12 mouse cellular contexts compared by ENCODE assay signal in the genomic region with DNA sequence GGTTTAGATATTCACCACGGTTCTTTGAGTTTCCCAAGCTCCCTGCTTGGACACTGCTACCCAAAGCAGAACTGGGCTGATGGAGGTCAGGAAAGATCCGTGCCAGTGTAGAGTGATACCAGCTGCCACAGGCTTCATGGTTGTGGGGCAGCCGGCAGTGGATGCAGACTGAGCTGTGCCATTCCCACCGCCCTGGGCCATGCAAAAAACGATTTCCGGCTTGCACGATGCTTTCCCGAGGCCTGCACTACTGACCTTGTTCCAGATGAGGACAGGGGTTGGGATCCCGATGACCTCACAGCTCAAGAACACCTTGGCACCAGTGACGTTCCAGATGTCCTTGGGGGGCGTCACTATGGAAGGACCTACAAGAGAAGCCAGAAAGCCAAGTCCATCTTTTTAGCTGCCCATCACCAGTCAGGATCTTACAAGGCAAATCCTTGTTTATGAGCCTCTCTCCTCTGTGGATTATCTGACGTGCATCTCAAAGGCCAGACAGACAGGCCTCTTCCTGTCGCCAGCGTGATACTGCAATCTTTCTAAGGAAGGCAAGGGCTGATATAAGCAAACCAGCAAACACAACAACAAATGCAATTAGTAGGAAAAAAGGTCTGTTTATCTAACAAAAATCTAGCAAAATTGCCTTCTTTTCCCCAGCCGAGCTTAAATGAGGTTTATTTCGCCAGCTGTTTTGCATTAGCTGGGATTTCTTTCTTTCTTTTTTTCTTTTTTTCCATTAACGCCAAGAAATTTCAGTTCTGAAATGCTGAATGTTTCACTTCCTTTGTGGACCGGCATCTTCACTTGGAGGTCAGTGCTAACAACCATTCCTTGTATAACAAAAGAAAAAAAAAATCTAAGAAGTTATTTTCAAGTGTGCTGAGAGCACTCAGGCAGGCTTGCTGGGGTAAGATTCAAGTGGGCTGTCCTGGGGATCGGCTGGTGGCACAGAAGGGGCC. TPM values are rescaled to one million over a fixed set of nuclear protein-coding genes. Genes with fewer than 3 reads are reported as not detected.
A peak's percentile ranks its signal among the peaks of the same experiment; 100 is the strongest.
DNase-seq lines count a peak whose midpoint lies in the region; ATAC-seq lines count a peak whose summit lies in the region.
"Had no signal": no experiment of that assay in that cellular context is flagged by ENCODE, and none has a peak within 500 bp of the region (broad histone marks: within the 10 kb centered on the region; RNA-seq: fewer than 3 reads in every experiment).

No protein-coding gene starts in this region.

- H3K4me1 ChIP-seq in heart, embryonic 12.5 days (replicated peaks) = peaks cover 21% of the 10 kb centered on the region
- H3K4me1 ChIP-seq in lung, embryonic 16.5 days (replicated peaks; ENCODE audit: control insufficient read depth, insufficient read depth, low read length) = peaks cover 33% of the 10 kb centered on the region
- H3K4me1 ChIP-seq in kidney, embryonic 14.5 days (ENCODE audit: control insufficient read depth, insufficient read depth, low read length) = peaks cover 35% of the 10 kb centered on the region; the same call in 1 of the 2 replicates
- H3K4me1 ChIP-seq in stomach, embryonic 14.5 days (ENCODE audit: control insufficient read depth, insufficient read depth, low read length) = peaks cover 17% of the 10 kb centered on the region; the same call in 1 of the 2 replicates

- H3K4me3 ChIP-seq in heart, embryonic 12.5 days = no peak overlapping the region
- H3K4me3 ChIP-seq in lung, embryonic 16.5 days (ENCODE audit: low read length) = no peak overlapping the region
- no peak overlapping the region for H3K4me3 ChIP-seq in kidney, embryonic 14.5 days (ENCODE audit: low read length)
- no peak overlapping the region for H3K4me3 ChIP-seq in stomach, embryonic 14.5 days (ENCODE audit: low read depth, low read length)
- H3K4me3 ChIP-seq: midbrain, embryonic 15.5 days had no signal

- 64% methylated on average over 19 of the region's 19 CpGs for WGBS in heart, embryonic 12.5 days
- 56% methylated on average over 19 of the region's 19 CpGs for WGBS in lung, embryonic 16.5 days
- WGBS in kidney, embryonic 14.5 days = 67% methylated on average over 19 of the region's 19 CpGs
- WGBS in stomach, embryonic 14.5 days = 66% methylated on average over 19 of the region's 19 CpGs

- no peak overlapping the region for H3K4me2 ChIP-seq in heart, embryonic 12.5 days
- no peak overlapping the region for H3K4me2 ChIP-seq in lung, embryonic 16.5 days (ENCODE audit: low read depth, low read length)
- H3K4me2 ChIP-seq in kidney, embryonic 14.5 days (replicated peaks; ENCODE audit: low read depth, low read length) = no peak overlapping the region
- 0 out of 2 replicates have a peak overlapping the region, but pooled peaks have one; percentile 10 for H3K4me2 ChIP-seq in stomach, embryonic 14.5 days (replicated peaks; ENCODE audit: low read depth, low read length)

- ATAC-seq in heart, embryonic 12.5 days (ENCODE audit: insufficient number of reproducible peaks, low FRiP score) = no peak
- no peak; the same call in 1 of the 2 replicates for ATAC-seq in lung, embryonic 16.5 days (ENCODE audit: low read depth)
- no peak for ATAC-seq in kidney, embryonic 14.5 days (ENCODE audit: low FRiP score, low TSS enrichment)
- ATAC-seq in stomach, embryonic 14.5 days (ENCODE audit: insufficient number of reproducible peaks, insufficient read depth, low FRiP score, low read depth) = no peak
- ATAC-seq in erythroblast, adult 5-6 weeks (replicated peaks; ENCODE audit: low FRiP score, poor library complexity, severe bottlenecking) = no peak

- 0 out of 2 replicates have a peak, but pooled peaks cover 4% of the 10 kb centered on the region for H3K27me3 ChIP-seq in heart, embryonic 12.5 days (replicated peaks)
- no peaks in the 10 kb centered on the region for H3K27me3 ChIP-seq in lung, embryonic 16.5 days (ENCODE audit: control insufficient read depth, insufficient read depth, low read depth, low read length)
- H3K27me3 ChIP-seq in kidney, embryonic 14.5 days (ENCODE audit: control insufficient read depth, insufficient read depth, low read length) = no peaks in the 10 kb centered on the region
- no peaks in the 10 kb centered on the region for H3K27me3 ChIP-seq in stomach, embryonic 14.5 days (ENCODE audit: control insufficient read depth, insufficient read depth, low read length)
- H3K27me3 ChIP-seq: hindbrain, embryonic 15.5 days had no signal

- H3K9ac ChIP-seq in heart, embryonic 12.5 days = no peak overlapping the region
- peak overlapping the region; percentile 33; the same call in 1 of the 2 replicates for H3K9ac ChIP-seq in lung, embryonic 16.5 days (ENCODE audit: low read length)
- H3K9ac ChIP-seq in kidney, embryonic 14.5 days (ENCODE audit: low read depth, low read length) = peak overlapping the region; percentile 35; the same call in 1 of the 2 replicates
- H3K9ac ChIP-seq in stomach, embryonic 14.5 days (replicated peaks; ENCODE audit: low read depth, low read length) = no peak overlapping the region
- H3K9ac ChIP-seq: midbrain, embryonic 15.5 days had no signal

- H3K36me3 ChIP-seq in heart, embryonic 12.5 days = peaks cover 4% of the 10 kb centered on the region
- H3K36me3 ChIP-seq in lung, embryonic 16.5 days (ENCODE audit: control insufficient read depth, insufficient read depth, low read length) = no peaks in the 10 kb centered on the region
- peaks cover 8% of the 10 kb centered on the region for H3K36me3 ChIP-seq in kidney, embryonic 14.5 days (ENCODE audit: control insufficient read depth, insufficient read depth, low read length)
- H3K36me3 ChIP-seq in stomach, embryonic 14.5 days (ENCODE audit: control insufficient read depth, insufficient read depth, low read length) = peaks cover 4% of the 10 kb centered on the region; the same call in 1 of the 2 replicates
- H3K36me3 ChIP-seq: midbrain, embryonic 15.5 days had no signal

- H3K9me3 ChIP-seq in heart, embryonic 12.5 days (replicated peaks) = no peaks in the 10 kb centered on the region
- no peaks in the 10 kb centered on the region for H3K9me3 ChIP-seq in lung, embryonic 16.5 days (ENCODE audit: control insufficient read depth, low read length)
- no peaks in the 10 kb centered on the region for H3K9me3 ChIP-seq in kidney, embryonic 14.5 days (ENCODE audit: control insufficient read depth, low read length)
- H3K9me3 ChIP-seq in stomach, embryonic 14.5 days (ENCODE audit: control insufficient read depth, low read depth, low read length) = no peaks in the 10 kb centered on the region
- H3K9me3 ChIP-seq: hindbrain, embryonic 15.5 days; midbrain, embryonic 15.5 days had no signal

- 0 out of 2 replicates have a peak overlapping the region, but pooled peaks have one; percentile 28 for H3K27ac ChIP-seq in heart, embryonic 12.5 days (ENCODE audit: poor library complexity, severe bottlenecking)
- H3K27ac ChIP-seq in lung, embryonic 16.5 days (ENCODE audit: low read length) = peak overlapping the region; percentile 60
- H3K27ac ChIP-seq in kidney, embryonic 14.5 days (ENCODE audit: low read depth, low read length) = peak overlapping the region; percentile 14
- peak overlapping the region; percentile 72 for H3K27ac ChIP-seq in stomach, embryonic 14.5 days (ENCODE audit: low read length)
- H3K27ac ChIP-seq: hindbrain, embryonic 15.5 days; midbrain, embryonic 15.5 days had no signal

- DNase-seq in heart, adult 18-20 months = no peak
- no peak for DNase-seq in lung, postnatal 14 days
- no peak for DNase-seq in spleen, adult 12 weeks (ENCODE audit: low spot score)
- DNase-seq: cerebellum, postnatal 14 days; thymus, adult 2 months had no signal

RNA-seq across cellular contexts. Expression of gene Polr2b, which starts 45.6 kb away (rescaled TPM):
- 46.1 and 49.9 TPM in 2 replicates for polyA plus RNA-seq in heart, embryonic 12.5 days (2016; fragmentation: Nextera tagmentation; extraction: Ambion mirVana)
- total RNA-seq in heart, adult 18-20 months (2021) = 10 to 100 TPM; 32.8 to 36.7 TPM
- 56.2 and 60.9 TPM in 2 replicates for polyA plus RNA-seq in lung, embryonic 16.5 days (2015; fragmentation: Nextera tagmentation; extraction: Ambion mirVana)
- polyA plus RNA-seq in kidney, embryonic 14.5 days (2014; fragmentation: Nextera tagmentation; extraction: Ambion mirVana) = 55.8 and 77.5 TPM in 2 replicates
- 62.1 and 62.4 TPM in 2 replicates for polyA plus RNA-seq in stomach, embryonic 14.5 days (2014; fragmentation: Nextera tagmentation; extraction: Ambion mirVana)
- 34.6 and 38.0 TPM in 2 replicates for total RNA-seq in erythroblast, adult 5-6 weeks (2015; ENCODE audit: low replicate concordance)
- 38.7 and 69.1 TPM in 2 replicates for total RNA-seq in erythroblast, adult 5-6 weeks (2017; ENCODE audit: low replicate concordance)

RNA-seq across cellular contexts. Expression of gene Noa1, which starts 45.7 kb away (rescaled TPM):
- 22.9 and 23.0 TPM in 2 replicates for polyA plus RNA-seq in heart, embryonic 12.5 days (2016; fragmentation: Nextera tagmentation; extraction: Ambion mirVana)
- 10 to 100 TPM; 22.1 to 25.7 TPM for total RNA-seq in heart, adult 18-20 months (2021)
- 21.5 and 25.8 TPM in 2 replicates for polyA plus RNA-seq in lung, embryonic 16.5 days (2015; fragmentation: Nextera tagmentation; extraction: Ambion mirVana)
- 31.5 and 33.2 TPM in 2 replicates for polyA plus RNA-seq in kidney, embryonic 14.5 days (2014; fragmentation: Nextera tagmentation; extraction: Ambion mirVana)
- polyA plus RNA-seq in stomach, embryonic 14.5 days (2014; fragmentation: Nextera tagmentation; extraction: Ambion mirVana) = 21.1 and 25.1 TPM in 2 replicates
- total RNA-seq in erythroblast, adult 5-6 weeks (2015; ENCODE audit: low replicate concordance) = 4.4 and 32.6 TPM in 2 replicates
- total RNA-seq in erythroblast, adult 5-6 weeks (2017; ENCODE audit: low replicate concordance) = 2.4 and 6.6 TPM in 2 replicates

RNA-seq across cellular contexts. Expression of gene Igfbp7, which starts 52.3 kb away (rescaled TPM):
- polyA plus RNA-seq in heart, embryonic 12.5 days (2016; fragmentation: Nextera tagmentation; extraction: Ambion mirVana) = 38.3 and 39.9 TPM in 2 replicates
- total RNA-seq in heart, adult 18-20 months (2021) = 100 to 1,000 TPM; 167 to 176 TPM
- 99.8 and 104 TPM in 2 replicates for polyA plus RNA-seq in lung, embryonic 16.5 days (2015; fragmentation: Nextera tagmentation; extraction: Ambion mirVana)
- polyA plus RNA-seq in kidney, embryonic 14.5 days (2014; fragmentation: Nextera tagmentation; extraction: Ambion mirVana) = 250 and 252 TPM in 2 replicates
- 121 and 135 TPM in 2 replicates for polyA plus RNA-seq in stomach, embryonic 14.5 days (2014; fragmentation: Nextera tagmentation; extraction: Ambion mirVana)
- 0.84 TPM in 1 of 2 replicates, not detected in the other for total RNA-seq in erythroblast, adult 5-6 weeks (2015; ENCODE audit: low replicate concordance)
- total RNA-seq in erythroblast, adult 5-6 weeks (2017; ENCODE audit: low replicate concordance) = 0.70 and 0.77 TPM in 2 replicates

Comparison
In these comparisons a context has a peak if more than half of its experiments do, and no peak if none do; other contexts are left out.
1. H3K27ac ChIP-seq: peak in every context shown above with its lines; median percentile 72 in stomach, embryonic 14.5 days; 60 in lung, embryonic 16.5 days; 28 in heart, embryonic 12.5 days; 14 in kidney, embryonic 14.5 days.
2. H3K9ac ChIP-seq: peak in lung, embryonic 16.5 days (single experiment) and kidney, embryonic 14.5 days (single experiment); none in heart, embryonic 12.5 days (single experiment) and stomach, embryonic 14.5 days (single experiment).